Mouse (Mus musculus): ENCODE data around the gene Dock6. TPM values are rescaled to one million over a fixed set of nuclear protein-coding genes. Genes with fewer than 3 reads are reported as not detected.
"Not testable (repeated sequence)": the region's sequence is repeated elsewhere in the genome, so short reads cannot be mapped to it uniquely, and the experiment has no call there.

Dock6 gene
- polyA plus RNA-seq (2015; fragmentation: Nextera tagmentation; extraction: Ambion mirVana): 34.5 and 37.7 TPM in 2 replicates

GRCm38 (mm10) chr9:21852128-21853091, at the start of gene Dock6:
TSS of gene Dock6 (minus strand) at chr9:21852635.
- H3K4me3 ChIP-seq (replicated peaks): peak within 1 kb of the TSS; percentile 85
- H3K4me1 ChIP-seq: peaks cover 30% of the 10 kb centered on the region
- peak within 1 kb of the TSS; percentile 56 for H3K4me2 ChIP-seq (replicated peaks)
- WGBS: under 1% methylated on average over 68 of the region's 68 CpGs
- no peaks in the 10 kb centered on the region for H3K27me3 ChIP-seq
- H3K9ac ChIP-seq: peak within 1 kb of the TSS; percentile 69
- H3K27ac ChIP-seq (replicated peaks): peak within 1 kb of the TSS; percentile 68
- H3K36me3 ChIP-seq: no peaks in the 10 kb centered on the region
- H3K9me3 ChIP-seq (replicated peaks): no peaks in the 10 kb centered on the region
- ATAC-seq (ENCODE audit: insufficient number of reproducible peaks, low FRiP score, low TSS enrichment, low read depth): peak; percentile 89

DNA sequence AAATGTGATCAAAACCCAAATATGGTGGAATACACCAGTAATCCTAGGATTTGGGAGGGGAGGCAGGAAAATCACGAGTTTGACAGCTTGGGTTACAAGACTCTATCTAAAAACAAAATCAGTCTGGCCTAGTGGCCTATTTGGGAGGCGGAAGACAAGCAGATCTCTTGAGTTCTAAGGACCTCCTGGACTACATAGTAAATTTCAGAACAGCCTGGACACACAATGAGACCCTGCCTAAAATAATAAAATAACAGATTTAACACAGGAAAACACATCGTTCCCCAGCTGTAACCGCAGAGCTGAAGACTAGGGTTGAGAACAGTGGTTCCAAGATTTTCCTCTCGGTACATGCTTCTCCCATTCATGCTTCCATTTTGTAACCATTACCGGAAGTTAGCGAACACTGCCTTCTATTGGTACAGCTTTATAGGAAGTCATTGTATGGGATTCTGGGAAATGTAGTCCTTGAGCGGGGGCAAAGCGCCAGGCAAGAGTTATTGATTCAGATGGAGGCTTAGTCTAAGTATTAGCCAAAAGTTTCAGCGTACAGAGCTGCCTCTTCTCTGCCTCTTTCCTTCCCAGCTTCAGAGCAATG, 48.9 kb upstream of the Dock6 start:
- WGBS: 11% methylated on average over 10 of the region's 10 CpGs
- peak overlapping the region; percentile 46 for H3K4me3 ChIP-seq (replicated peaks)
- peak overlapping the region; percentile 55 for H3K4me2 ChIP-seq (replicated peaks)
- ATAC-seq (ENCODE audit: insufficient number of reproducible peaks, low FRiP score, low TSS enrichment, low read depth): peak; percentile 70; the same call in 1 of the 2 replicates
- no peaks in the 10 kb centered on the region for H3K36me3 ChIP-seq
- H3K4me1 ChIP-seq: no peaks in the 10 kb centered on the region
- H3K27me3 ChIP-seq: peaks cover 17% of the 10 kb centered on the region
- H3K9ac ChIP-seq: 0 out of 2 replicates have a peak overlapping the region, but pooled peaks have one; percentile 15
- no peaks in the 10 kb centered on the region for H3K9me3 ChIP-seq (replicated peaks)
- H3K27ac ChIP-seq (replicated peaks): no peak overlapping the region

DNA sequence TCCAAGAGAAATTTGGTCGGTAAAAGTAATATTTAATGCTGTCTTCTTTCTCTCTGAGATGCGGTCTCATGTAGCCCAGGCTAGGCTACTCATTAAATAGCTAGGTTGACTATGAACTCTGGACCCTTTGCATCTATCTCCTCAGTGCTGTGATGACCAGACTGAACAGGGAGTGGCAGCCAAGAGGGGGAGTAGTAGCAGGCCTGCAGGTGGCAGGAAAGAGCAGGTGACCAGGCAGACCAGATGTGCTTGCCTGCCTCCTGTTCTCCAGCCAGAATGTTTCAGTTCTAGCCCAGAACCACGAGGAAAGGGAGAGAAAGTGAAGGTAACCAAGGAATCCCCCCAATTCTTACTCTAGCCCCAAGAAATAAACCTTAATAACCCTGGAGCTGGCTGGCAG, 36.8 kb upstream of the Dock6 start:
- H3K27ac ChIP-seq (replicated peaks): no peak overlapping the region
- H3K36me3 ChIP-seq: no peaks in the 10 kb centered on the region
- H3K4me3 ChIP-seq (replicated peaks): no peak overlapping the region
- H3K4me1 ChIP-seq: no peaks in the 10 kb centered on the region
- H3K9ac ChIP-seq: no peak overlapping the region
- ATAC-seq (ENCODE audit: insufficient number of reproducible peaks, low FRiP score, low TSS enrichment, low read depth): no peak
- 55% methylated on average over 3 of the region's 3 CpGs for WGBS
- H3K4me2 ChIP-seq (replicated peaks): no peak overlapping the region
- no peaks in the 10 kb centered on the region for H3K9me3 ChIP-seq (replicated peaks)
- H3K27me3 ChIP-seq: no peaks in the 10 kb centered on the region

GRCm38 (mm10) chr9:21876601-21877000, 24.2 kb upstream of the Dock6 start:
- H3K27ac ChIP-seq (replicated peaks): no peak overlapping the region
- no peak overlapping the region for H3K4me2 ChIP-seq (replicated peaks)
- no peaks in the 10 kb centered on the region for H3K4me1 ChIP-seq
- 0 out of 2 replicates have a peak, but pooled peaks cover 4% of the 10 kb centered on the region for H3K9me3 ChIP-seq (replicated peaks)
- H3K4me3 ChIP-seq (replicated peaks): no peak overlapping the region
- 60% methylated on average over 3 of the region's 3 CpGs for WGBS
- H3K9ac ChIP-seq: no peak overlapping the region
- 0 out of 2 replicates have a peak, but pooled peaks cover 3% of the 10 kb centered on the region for H3K27me3 ChIP-seq
- no peak for ATAC-seq (ENCODE audit: insufficient number of reproducible peaks, low FRiP score, low TSS enrichment, low read depth)
- H3K36me3 ChIP-seq: no peaks in the 10 kb centered on the region

- Histone ChIP-seq H3K9me3 (replicated peaks) (no peaks in the 10 kb centered on the region), H3K27me3 (0 out of 2 replicates have a peak, but pooled peaks cover 3% of the 10 kb centered on the region), H3K4me2 (replicated peaks) (no peak overlapping the region), H3K27ac (replicated peaks) (no peak overlapping the region), H3K36me3 (no peaks in the 10 kb centered on the region), H3K4me3 (replicated peaks) (no peak overlapping the region), H3K4me1 (no peaks in the 10 kb centered on the region), H3K9ac (no peak overlapping the region)
- WGBS: 58% methylated on average over 4 of the region's 4 CpGs
- no peak for ATAC-seq (ENCODE audit: insufficient number of reproducible peaks, low FRiP score, low TSS enrichment, low read depth)
These were observed 19.8 kb upstream of the Dock6 start for GRCm38 (mm10) chr9:21872204-21872603.

- ATAC-seq (ENCODE audit: insufficient number of reproducible peaks, low FRiP score, low TSS enrichment, low read depth): no peak
- H3K4me2 ChIP-seq (replicated peaks): peak overlapping the region; percentile 41
- H3K4me3 ChIP-seq (replicated peaks): peak overlapping the region; percentile 19; the same call in 1 of the 2 replicates
- H3K4me1 ChIP-seq: no peaks in the 10 kb centered on the region
- 14% methylated on average over 20 of the region's 20 CpGs for WGBS
- H3K36me3 ChIP-seq: no peaks in the 10 kb centered on the region
- no peak overlapping the region for H3K27ac ChIP-seq (replicated peaks)
- no peak overlapping the region for H3K9ac ChIP-seq
- no peaks in the 10 kb centered on the region for H3K9me3 ChIP-seq (replicated peaks)
- 0 out of 2 replicates have a peak, but pooled peaks cover 3% of the 10 kb centered on the region for H3K27me3 ChIP-seq
These were observed 18.6 kb upstream of the Dock6 start for GRCm38 (mm10) chr9:21870879-21871524.

- not testable (repeated sequence) for H3K4me1 ChIP-seq; H3K4me2 ChIP-seq (replicated peaks); ATAC-seq (ENCODE audit: insufficient number of reproducible peaks, low FRiP score, low TSS enrichment, low read depth); H3K36me3 ChIP-seq; H3K27me3 ChIP-seq; H3K27ac ChIP-seq (replicated peaks); H3K4me3 ChIP-seq (replicated peaks); H3K9me3 ChIP-seq (replicated peaks); H3K9ac ChIP-seq
- 53% methylated on average over 7 of the region's 7 CpGs for WGBS
These were observed 16.9 kb upstream of the Dock6 start for GRCm38 (mm10) chr9:21869290-21869689.

DNA sequence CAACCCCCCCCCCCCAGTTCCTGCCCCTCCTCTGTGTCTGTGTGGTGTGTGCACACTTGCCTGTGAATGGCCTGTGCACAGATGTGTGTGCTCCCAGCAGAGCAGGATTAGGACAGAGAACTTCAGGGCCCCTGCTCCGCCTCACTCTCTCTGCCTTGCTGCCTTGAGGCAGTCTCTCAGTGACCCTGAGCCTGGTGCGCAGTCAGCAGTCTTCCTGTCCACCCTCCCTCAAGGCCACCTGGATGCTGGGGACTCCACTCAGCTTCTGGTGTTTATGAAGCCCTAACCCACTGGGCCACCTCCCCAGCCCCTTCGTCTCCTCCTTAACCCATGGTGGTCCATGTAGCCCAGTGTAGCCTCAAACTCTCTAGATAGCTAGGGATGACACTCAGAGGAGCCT, 15.3 kb upstream of the Dock6 start:
- H3K9me3 ChIP-seq (replicated peaks): no peaks in the 10 kb centered on the region
- 78% methylated on average over 3 of the region's 3 CpGs for WGBS
- no peak overlapping the region for H3K9ac ChIP-seq

DNA sequence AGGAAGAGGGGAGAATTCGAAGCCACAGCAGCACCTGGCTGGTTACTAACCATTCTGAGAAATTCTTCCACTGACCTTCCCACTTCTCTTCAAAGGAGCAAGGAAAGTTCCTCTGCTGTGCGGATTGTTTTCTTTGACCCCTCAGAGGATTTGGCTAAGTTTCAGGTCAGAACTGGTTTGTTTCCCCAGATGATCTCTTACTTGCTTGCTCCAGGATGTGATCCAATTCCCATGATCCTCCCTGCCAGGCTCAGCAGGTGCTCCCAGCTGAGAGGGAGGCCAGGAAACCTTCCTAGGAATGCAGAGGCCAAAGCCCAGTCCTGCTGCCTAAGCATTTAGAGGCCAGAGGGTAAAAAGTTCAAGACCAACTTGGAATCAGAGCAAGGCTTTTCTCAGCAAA, 14.2 kb upstream of the Dock6 start:
- H3K4me3 ChIP-seq (replicated peaks): no peak overlapping the region
- no peak overlapping the region for H3K4me2 ChIP-seq (replicated peaks)
- H3K36me3 ChIP-seq: no peaks in the 10 kb centered on the region
- H3K27ac ChIP-seq (replicated peaks): no peak overlapping the region
- 36% methylated on average over 2 of the region's 2 CpGs for WGBS
- H3K4me1 ChIP-seq: no peaks in the 10 kb centered on the region
- no peak overlapping the region for H3K9ac ChIP-seq
- ATAC-seq (ENCODE audit: insufficient number of reproducible peaks, low FRiP score, low TSS enrichment, low read depth): no peak
- H3K27me3 ChIP-seq: no peaks in the 10 kb centered on the region
- no peaks in the 10 kb centered on the region for H3K9me3 ChIP-seq (replicated peaks)

More for the DNA sequence above, 15.3 kb upstream of the Dock6 start:
- Histone ChIP-seq H3K4me2 (replicated peaks) (no peak overlapping the region), H3K27me3 (no peaks in the 10 kb centered on the region), H3K36me3 (no peaks in the 10 kb centered on the region), H3K4me1 (no peaks in the 10 kb centered on the region), H3K4me3 (replicated peaks) (no peak overlapping the region), H3K27ac (replicated peaks) (no peak overlapping the region)
- ATAC-seq (ENCODE audit: insufficient number of reproducible peaks, low FRiP score, low TSS enrichment, low read depth): no peak

- ATAC-seq (ENCODE audit: insufficient number of reproducible peaks, low FRiP score, low TSS enrichment, low read depth): no peak
- H3K27me3 ChIP-seq: no peaks in the 10 kb centered on the region
- no peak overlapping the region for H3K4me2 ChIP-seq (replicated peaks)
- no peaks in the 10 kb centered on the region for H3K36me3 ChIP-seq
- WGBS: 63% methylated on average over 5 of the region's 5 CpGs
- no peak overlapping the region for H3K4me3 ChIP-seq (replicated peaks)
- H3K4me1 ChIP-seq: no peaks in the 10 kb centered on the region
- no peak overlapping the region for H3K27ac ChIP-seq (replicated peaks)
- H3K9me3 ChIP-seq (replicated peaks): no peaks in the 10 kb centered on the region
- no peak overlapping the region for H3K9ac ChIP-seq
These were observed 13.4 kb upstream of the Dock6 start for GRCm38 (mm10) chr9:21865673-21866398.

Data from embryonic facial prominence, embryonic 15.5 days (tissue).